Mouse (Mus musculus) left cerebral cortex, adult 6 months (tissue): ENCODE measurements around the gene Olfr1447. TPM values are rescaled to one million over a fixed set of nuclear protein-coding genes. Genes with fewer than 3 reads are reported as not detected.

Experiments
- long read RNA-seq, 2 experiments: library from polyadenylated mRNA; unstranded; transcript quantifications; one replicate each; pipeline ENCODE4 v2.0.0; 2019 to 2020
- polyA plus RNA-seq: library from polyadenylated mRNA; unstranded; fragments of <200 nt; fragmentation: Nextera tagmentation; gene quantifications from 2 replicates; pipeline ENCODE4 v1.2.3, GENCODE M21; 2021

Olfr1447 gene
- not detected in 2 replicates for polyA plus RNA-seq
- long read RNA-seq, experiment 1, result 0 reads
- long read RNA-seq, experiment 2, result 0 reads

GRCm38 (mm10) chr19:12903643-12904042 is at the start of gene Olfr1447:
Olfr1447 (minus strand) TSS chr19:12903743.

DNA sequence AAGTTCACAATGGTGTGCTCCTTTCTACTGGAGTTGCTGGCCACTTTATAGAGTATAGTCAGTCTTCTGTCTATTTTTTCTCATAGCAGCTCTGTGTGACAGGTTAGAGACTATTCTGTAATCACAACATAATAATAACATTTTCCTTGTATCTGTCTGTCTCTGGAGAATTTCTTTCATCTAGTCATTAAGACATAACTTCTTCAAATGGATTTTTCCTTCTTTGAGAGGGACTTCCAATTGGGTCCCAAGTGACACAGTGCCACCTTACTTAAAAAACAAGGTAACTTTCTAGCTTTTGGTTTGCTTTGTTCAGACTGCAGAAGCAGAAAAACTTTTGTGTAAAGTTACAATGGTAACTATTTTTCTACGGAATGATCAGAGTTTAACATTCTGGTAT is 46.4 kb upstream of the Olfr1447 start, which contains the start of gene Olfr1450:
Gene Olfr1450, plus strand, starts transcription at position 301 of the 400 bp plus-strand sequence.

GRCm38 (mm10) chr19:12930540-12930939 is 27.0 kb upstream of the Olfr1447 start, which contains the start of gene Olfr1449:
Olfr1449 (plus strand) TSS chr19:12930840.

DNA sequence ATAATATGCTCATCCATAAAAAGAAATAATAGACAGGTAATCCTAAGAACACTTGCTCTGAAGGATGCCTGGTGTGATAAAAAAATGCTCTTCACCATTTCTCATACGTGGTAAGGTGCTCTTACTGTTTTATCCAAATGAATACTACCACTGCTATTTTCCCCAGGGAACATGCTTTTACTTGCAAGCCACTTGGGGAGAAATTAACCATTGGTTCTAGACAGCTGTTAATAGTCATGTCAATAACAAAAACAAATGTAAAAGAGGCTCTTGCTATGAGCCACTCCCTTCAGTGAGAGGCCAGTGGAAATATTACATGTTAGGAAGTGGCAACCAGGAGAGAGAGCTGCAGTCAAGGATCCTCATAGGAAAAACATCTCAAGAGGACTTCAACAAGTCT is 20.8 kb upstream of the Olfr1447 start, which contains the start of gene Olfr1448:
Gene Olfr1448, minus strand, starts transcription at position 101 of the 400 bp plus-strand sequence.

DNA sequence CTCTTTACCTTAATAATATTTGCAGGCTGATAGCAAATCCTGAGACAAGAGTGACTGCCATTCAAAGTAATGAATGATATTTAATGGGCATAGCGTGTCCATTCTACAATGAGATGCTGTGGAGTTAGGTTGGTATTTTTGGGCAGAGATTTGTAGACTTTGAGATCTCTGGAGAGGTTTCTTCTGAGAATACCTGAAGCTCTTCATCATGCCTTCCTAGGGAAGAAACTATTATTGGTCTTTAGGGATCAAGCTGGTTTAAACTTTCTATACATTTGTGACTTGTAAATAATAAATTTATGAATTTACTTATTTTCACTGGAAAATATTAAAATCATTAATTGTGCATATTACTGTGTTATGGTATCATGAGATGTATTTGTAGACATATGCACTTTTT is 10.1 kb downstream of the Olfr1447 start, which contains the start of gene Olfr1446:
Gene Olfr1446, minus strand, starts transcription at position 101 of the 400 bp plus-strand sequence.

GRCm38 (mm10) chr19:12883555-12883954 is 20.0 kb downstream of the Olfr1447 start, which contains the start of gene Olfr1445:
Olfr1445 (plus strand) TSS chr19:12883855.

GRCm38 (mm10) chr19:12856983-12857382 is 46.6 kb downstream of the Olfr1447 start, which contains the start of gene Olfr1444:
Olfr1444 (plus strand) TSS chr19:12857283.

Other genes starting within 250 kb of the Olfr1447 start
- not detected in 2 replicates for gene Olfr1442, start 233.3 kb downstream of the Olfr1447 start, polyA plus RNA-seq
- not detected in 2 replicates for gene Olfr1443, start 225.6 kb downstream of the Olfr1447 start, polyA plus RNA-seq
- not detected in 2 replicates for gene Keg1, start 208.0 kb downstream of the Olfr1447 start, polyA plus RNA-seq
- gene Cntf, start 138.1 kb downstream of the Olfr1447 start, polyA plus RNA-seq, result 0.56 and 1.0 TPM in 2 replicates
- gene Zfp91, start 107.6 kb downstream of the Olfr1447 start, polyA plus RNA-seq, result 8.9 and 9.6 TPM in 2 replicates
- 2.2 and 2.9 TPM in 2 replicates for gene Lpxn, start 107.5 kb downstream of the Olfr1447 start, polyA plus RNA-seq
- not detected in 2 replicates for gene Gm5244, start 57.1 kb downstream of the Olfr1447 start, polyA plus RNA-seq
- gene Olfr1444, start 46.5 kb downstream of the Olfr1447 start, polyA plus RNA-seq, result not detected in 2 replicates
- not detected in 2 replicates for gene Olfr1445, start 19.9 kb downstream of the Olfr1447 start, polyA plus RNA-seq
- gene Olfr1446, start 10.2 kb downstream of the Olfr1447 start, polyA plus RNA-seq, result not detected in 2 replicates
- gene Olfr1448, start 20.7 kb upstream of the Olfr1447 start, polyA plus RNA-seq, result not detected in 2 replicates
- gene Olfr1449, start 27.1 kb upstream of the Olfr1447 start, polyA plus RNA-seq, result not detected in 2 replicates
- gene Olfr1450, start 46.5 kb upstream of the Olfr1447 start, polyA plus RNA-seq, result not detected in 2 replicates
- not detected in 2 replicates for gene Olfr1451, start 91.3 kb upstream of the Olfr1447 start, polyA plus RNA-seq
- not detected in 2 replicates for gene Olfr1453, start 124.6 kb upstream of the Olfr1447 start, polyA plus RNA-seq
- gene Olfr1454, start 156.9 kb upstream of the Olfr1447 start, polyA plus RNA-seq, result not detected in 2 replicates
- not detected in 2 replicates for gene Olfr1457, start 194.1 kb upstream of the Olfr1447 start, polyA plus RNA-seq
- not detected in 2 replicates for gene Olfr1458, start 203.0 kb upstream of the Olfr1447 start, polyA plus RNA-seq
- not detected in 2 replicates for gene Olfr1459, start 245.8 kb upstream of the Olfr1447 start, polyA plus RNA-seq